Comparison of ENCODE assay signal across 10 mouse cellular contexts in the genomic region with DNA sequence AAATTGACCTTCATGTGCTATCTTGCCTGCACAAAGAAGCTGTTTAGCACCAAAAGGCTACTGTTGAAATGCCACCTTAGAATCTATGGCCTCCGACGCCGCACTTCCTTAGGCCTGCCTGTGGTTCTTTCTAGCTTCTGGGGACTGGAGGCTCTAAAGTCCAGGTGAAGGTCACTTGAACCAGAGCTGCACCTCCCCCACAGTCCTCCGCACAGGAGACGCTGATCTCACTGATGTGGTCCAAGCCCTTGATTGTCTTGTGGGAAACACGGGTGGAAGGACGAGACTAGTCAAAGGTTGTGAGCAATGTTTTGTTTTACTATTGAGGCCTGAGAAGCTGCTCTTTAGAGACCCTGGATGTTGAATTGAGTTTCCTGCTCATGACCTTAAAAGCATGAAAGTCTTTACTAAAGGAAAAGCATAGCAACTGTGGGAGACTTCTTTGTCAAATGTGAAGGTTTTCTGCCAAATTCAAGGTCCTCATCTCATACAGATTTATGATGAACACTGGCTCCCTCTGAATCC. TPM values are rescaled to one million over a fixed set of nuclear protein-coding genes. Genes with fewer than 3 reads are reported as not detected.
DNase-seq lines count a peak whose midpoint lies in the region; ATAC-seq and TF ChIP-seq lines count a peak whose summit lies in the region.
"Had no signal": no experiment of that assay in that cellular context is flagged by ENCODE, and none has a peak within 500 bp of the region (broad histone marks: within the 10 kb centered on the region; RNA-seq: fewer than 3 reads in every experiment).

No protein-coding gene starts in this region.

- H3K4me1 ChIP-seq in lung, postnatal 0 days (ENCODE audit: insufficient read depth, low read depth, low read length), result peaks cover 19% of the 10 kb centered on the region; the same call in 1 of the 2 replicates
- H3K4me1 ChIP-seq in bone marrow macrophage, adult 2 months (ENCODE audit: control insufficient read depth, insufficient read depth, low read length), result peaks cover 17% of the 10 kb centered on the region
- H3K4me1 ChIP-seq in neural tube, embryonic 13.5 days (replicated peaks), result peaks cover 29% of the 10 kb centered on the region

- no peak for TF ChIP-seq EP300 in lung, postnatal 0 days (IDR thresholded peaks at IDR 0.05)

- H3K9me3 ChIP-seq in lung, postnatal 0 days (ENCODE audit: low read length), result no peaks in the 10 kb centered on the region
- no peaks in the 10 kb centered on the region for H3K9me3 ChIP-seq in neural tube, embryonic 13.5 days

- H3K36me3 ChIP-seq in lung, postnatal 0 days (ENCODE audit: insufficient read depth, low read length), result peaks cover 9% of the 10 kb centered on the region; the same call in 1 of the 2 replicates
- H3K36me3 ChIP-seq in neural tube, embryonic 13.5 days, result no peaks in the 10 kb centered on the region

- no peak for TF ChIP-seq POLR2A in bone marrow macrophage, adult 2 months (IDR thresholded peaks at IDR 0.05; ENCODE audit: borderline replicate concordance, low read depth, low read length)

- no peak overlapping the region; the same call in 1 of the 2 replicates for H3K4me3 ChIP-seq in lung, postnatal 0 days (ENCODE audit: low read depth, low read length)
- peak overlapping the region; percentile 82 for H3K4me3 ChIP-seq in bone marrow macrophage, adult 2 months (ENCODE audit: insufficient read depth, low read length)
- no peak overlapping the region for H3K4me3 ChIP-seq in neural tube, embryonic 13.5 days

- no peaks in the 10 kb centered on the region for H3K27me3 ChIP-seq in lung, postnatal 0 days (replicated peaks; ENCODE audit: insufficient read depth, low read length)
- peaks cover 22% of the 10 kb centered on the region for H3K27me3 ChIP-seq in neural tube, embryonic 13.5 days

- DNase-seq in lung, postnatal 0 days (ENCODE audit: low spot score), result no peak
- DNase-seq in lung, adult 18-20 months, result no peak
- peak; percentile 69 for DNase-seq in kidney, adult 9 months
- no peak for DNase-seq in ovary, adult 18-20 months (ENCODE audit: low spot score)
- DNase-seq in layer of hippocampus, adult 8-10 months (ENCODE audit: low spot score in 2 of 2), result no peak

- peak overlapping the region; percentile 92 for H3K4me2 ChIP-seq in lung, postnatal 0 days (replicated peaks; ENCODE audit: low read depth, low read length)
- peak overlapping the region; percentile 74 for H3K4me2 ChIP-seq in neural tube, embryonic 13.5 days

- ATAC-seq in lung, postnatal 0 days, result no peak
- no peak for ATAC-seq in neural tube, embryonic 13.5 days (ENCODE audit: low read depth)
- ATAC-seq in megakaryocyte-erythroid progenitor cell, adult 5-6 weeks (replicated peaks; ENCODE audit: low FRiP score, low TSS enrichment, poor library complexity, severe bottlenecking), result no peak

- WGBS in lung, postnatal 0 days, result 48% methylated on average over 7 of the region's 7 CpGs
- WGBS in neural tube, embryonic 13.5 days, result 79% methylated on average over 7 of the region's 7 CpGs

- no peak for TF ChIP-seq CTCF in lung, postnatal 0 days (IDR thresholded peaks at IDR 0.05)
- no peak for TF ChIP-seq CTCF in bone marrow macrophage, adult 2 months (IDR thresholded peaks at IDR 0.05; ENCODE audit: low read depth, low read length)

- no peak overlapping the region for H3K9ac ChIP-seq in lung, postnatal 0 days (replicated peaks; ENCODE audit: low read depth)
- H3K9ac ChIP-seq in neural tube, embryonic 13.5 days, result 0 out of 2 replicates have a peak overlapping the region, but pooled peaks have one; percentile 19

- H3K27ac ChIP-seq in lung, postnatal 0 days (ENCODE audit: low read length), result peak overlapping the region; percentile 20; the same call in 1 of the 2 replicates
- peak overlapping the region; percentile 90 for H3K27ac ChIP-seq in bone marrow macrophage, adult 2 months (ENCODE audit: insufficient read depth, low read depth, low read length)
- no peak overlapping the region for H3K27ac ChIP-seq in neural tube, embryonic 13.5 days (replicated peaks)

RNA-seq across cellular contexts. Expression of a gene that starts 3.1 kb away (rescaled TPM):
- polyA plus RNA-seq in lung, postnatal 0 days (2015; fragmentation: Nextera tagmentation; extraction: Ambion mirVana), result 45.1 and 53.2 TPM in 2 replicates
- 134 and 173 TPM in 2 replicates for polyA plus RNA-seq in bone marrow macrophage, adult 2 months (2012; ENCODE audit: insufficient read depth, insufficient read length, missing spikeins)
- 25.6 and 29.7 TPM in 2 replicates for polyA plus RNA-seq in neural tube, embryonic 13.5 days (2015; fragmentation: Nextera tagmentation; extraction: Ambion mirVana)
- 10 to 100 TPM; 47.7 to 64.5 (median 52.7) TPM for total RNA-seq in layer of hippocampus, adult 8-10 months (2022)
- total RNA-seq in megakaryocyte-erythroid progenitor cell, adult 5-6 weeks (2014; fragmentation: Nextera tagmentation), result 85.6 and 109 TPM in 2 replicates
- total RNA-seq in megakaryocyte-erythroid progenitor cell, adult 5-6 weeks (2017), result 34.5 and 41.4 TPM in 2 replicates

RNA-seq across cellular contexts. Expression of a gene that starts 22.2 kb away (rescaled TPM):
- 0.32 and 0.42 TPM in 2 replicates for polyA plus RNA-seq in lung, postnatal 0 days (2015; fragmentation: Nextera tagmentation; extraction: Ambion mirVana)
- polyA plus RNA-seq in bone marrow macrophage, adult 2 months (2012; ENCODE audit: insufficient read depth, insufficient read length, missing spikeins), result not detected in 2 replicates
- polyA plus RNA-seq in neural tube, embryonic 13.5 days (2015; fragmentation: Nextera tagmentation; extraction: Ambion mirVana), result 268 and 371 TPM in 2 replicates
- 1 to 10 TPM in 3 of 4 experiments, under 1 TPM in 1; 0.96 to 1.9 (median 1.4) TPM for total RNA-seq in layer of hippocampus, adult 8-10 months (2022)
- not detected in 2 replicates for total RNA-seq in megakaryocyte-erythroid progenitor cell, adult 5-6 weeks (2014; fragmentation: Nextera tagmentation)
- not detected in 2 replicates for total RNA-seq in megakaryocyte-erythroid progenitor cell, adult 5-6 weeks (2017)
- total RNA-seq: neutrophil, adult 5-6 weeks had no signal

RNA-seq across cellular contexts. Expression of a gene that starts 41.6 kb away (rescaled TPM):
- polyA plus RNA-seq in lung, postnatal 0 days (2015; fragmentation: Nextera tagmentation; extraction: Ambion mirVana), result 0.95 and 0.99 TPM in 2 replicates
- 15.6 and 18.3 TPM in 2 replicates for polyA plus RNA-seq in bone marrow macrophage, adult 2 months (2012; ENCODE audit: insufficient read depth, insufficient read length, missing spikeins)
- polyA plus RNA-seq in neural tube, embryonic 13.5 days (2015; fragmentation: Nextera tagmentation; extraction: Ambion mirVana), result 6.3 and 6.9 TPM in 2 replicates
- under 1 TPM; 0.33 to 0.66 (median 0.46) TPM for total RNA-seq in layer of hippocampus, adult 8-10 months (2022)
- 25.0 and 40.8 TPM in 2 replicates for total RNA-seq in megakaryocyte-erythroid progenitor cell, adult 5-6 weeks (2014; fragmentation: Nextera tagmentation)
- total RNA-seq in megakaryocyte-erythroid progenitor cell, adult 5-6 weeks (2017), result 6.6 and 37.9 TPM in 2 replicates
- total RNA-seq: adrenal gland, adult 18-20 months had no signal

RNA-seq across cellular contexts. Expression of a gene that starts 54.8 kb away (rescaled TPM):
- polyA plus RNA-seq in lung, postnatal 0 days (2015; fragmentation: Nextera tagmentation; extraction: Ambion mirVana), result not detected in 2 replicates
- not detected in 2 replicates for polyA plus RNA-seq in bone marrow macrophage, adult 2 months (2012; ENCODE audit: insufficient read depth, insufficient read length, missing spikeins)
- polyA plus RNA-seq in neural tube, embryonic 13.5 days (2015; fragmentation: Nextera tagmentation; extraction: Ambion mirVana), result 2.7 and 3.5 TPM in 2 replicates
- total RNA-seq in layer of hippocampus, adult 8-10 months (2022), result under 1 TPM in 1 of 4 experiments, not detected in 3; 0.21 TPM
- not detected in 2 replicates for total RNA-seq in megakaryocyte-erythroid progenitor cell, adult 5-6 weeks (2014; fragmentation: Nextera tagmentation)
- not detected in 2 replicates for total RNA-seq in megakaryocyte-erythroid progenitor cell, adult 5-6 weeks (2017)
- total RNA-seq: adrenal gland, adult 18-20 months; neutrophil, adult 5-6 weeks had no signal

Comparison
In these comparisons a context has a peak if more than half of its experiments do, and no peak if none do; other contexts are left out.
1. RNA of a gene that starts 22.2 kb away (polyA plus RNA-seq): 268 to 371 TPM in neural tube, embryonic 13.5 days; 0.32 to 0.42 TPM in lung, postnatal 0 days and not detected in bone marrow macrophage, adult 2 months; every median in the first group is over 100 times any median in the second.